Mouse (Mus musculus) forebrain, embryonic 13.5 days (tissue): ENCODE data around the gene Ceacam11. TPM values are rescaled to one million over a fixed set of nuclear protein-coding genes. Genes with fewer than 3 reads are reported as not detected.
"Not testable (repeated sequence)": the region's sequence is repeated elsewhere in the genome, so short reads cannot be mapped to it uniquely, and the experiment has no call there.

Experiments
- ATAC-seq: fragments of 200-750 bp; cut with Nextera tagmentation; 2 replicates; pipeline ENCODE4 v1.8.0; 2017
- H3K27ac ChIP-seq: fragments of 300-500 bp; sonication (generic); 2 replicates; pipeline ENCODE4 v1.5.1; 2015; ENCODE audit warnings: inconsistent platforms, mild to moderate bottlenecking, moderate library complexity
- H3K27me3 ChIP-seq: fragments of 300-500 bp; sonication (generic); 2 replicates; pipeline ENCODE4 v1.6.1; 2015; ENCODE audit warnings: mild to moderate bottlenecking, inconsistent platforms
- H3K36me3 ChIP-seq: fragments of 300-500 bp; sonication (generic); 2 replicates; pipeline ENCODE4 v1.6.1; 2015; ENCODE audit warnings: mild to moderate bottlenecking, inconsistent platforms; ENCODE audit not compliant: poor library complexity, severe bottlenecking
- H3K4me1 ChIP-seq: fragments of 300-500 bp; sonication (generic); 2 replicates; pipeline ENCODE4 v1.6.1; 2015; ENCODE audit warnings: inconsistent platforms
- H3K4me2 ChIP-seq: fragments of 300-500 bp; sonication (generic); 2 replicates; pipeline ENCODE4 v1.6.1; 2015; ENCODE audit warnings: inconsistent platforms, mild to moderate bottlenecking, moderate library complexity
- H3K4me3 ChIP-seq: fragments of 300-500 bp; sonication (generic); 2 replicates; pipeline ENCODE4 v1.5.1; 2015; ENCODE audit warnings: mild to moderate bottlenecking, inconsistent platforms
- H3K9ac ChIP-seq: fragments of 300-500 bp; sonication (generic); 2 replicates; pipeline ENCODE4 v1.6.1; 2015; ENCODE audit warnings: mild to moderate bottlenecking, inconsistent platforms
- H3K9me3 ChIP-seq: fragments of 300-500 bp; sonication (generic); replicated peaks from 2 replicates; pipeline ENCODE4 v1.6.1; 2016; ENCODE audit warnings: inconsistent platforms
- WGBS: fragments of 180-500 bp; shearing (Covaris S2); methylation state at CpG from one replicate; pipeline ENCODE4 v1.1.7; 2015; 5-methylcytosine and 5-hydroxymethylcytosine counted together
- microRNA-seq: library from miRNA; unstranded; fragments of <30 nt; microRNA quantifications from one replicate; pipeline ENCODE4, GENCODE M21; 2016
- polyA plus RNA-seq: library from polyadenylated mRNA; unstranded; fragments of >200 nt; fragmentation: Nextera tagmentation; extraction: Ambion mirVana; gene quantifications from 2 replicates; pipeline ENCODE4 v1.2.1, GENCODE M21; 2015

The Ceacam11 gene
- polyA plus RNA-seq: not detected in 2 replicates

GRCm38 (mm10) chr7:17971824-17972223 is at the start of gene Ceacam11:
Ceacam11 (plus strand) TSS chr7:17972124.
- no peak for ATAC-seq
- Histone ChIP-seq H3K4me3 (no peak within 1 kb of the TSS), H3K27me3 (no peaks in the 10 kb centered on the region), H3K4me2 (no peak within 1 kb of the TSS), H3K4me1 (no peaks in the 10 kb centered on the region), H3K9ac (no peak within 1 kb of the TSS), H3K27ac (no peak within 1 kb of the TSS), H3K9me3 (peaks cover 63% of the 10 kb centered on the region), H3K36me3 (no peaks in the 10 kb centered on the region)
- WGBS: 81% methylated on average over 4 of the region's 4 CpGs

DNA sequence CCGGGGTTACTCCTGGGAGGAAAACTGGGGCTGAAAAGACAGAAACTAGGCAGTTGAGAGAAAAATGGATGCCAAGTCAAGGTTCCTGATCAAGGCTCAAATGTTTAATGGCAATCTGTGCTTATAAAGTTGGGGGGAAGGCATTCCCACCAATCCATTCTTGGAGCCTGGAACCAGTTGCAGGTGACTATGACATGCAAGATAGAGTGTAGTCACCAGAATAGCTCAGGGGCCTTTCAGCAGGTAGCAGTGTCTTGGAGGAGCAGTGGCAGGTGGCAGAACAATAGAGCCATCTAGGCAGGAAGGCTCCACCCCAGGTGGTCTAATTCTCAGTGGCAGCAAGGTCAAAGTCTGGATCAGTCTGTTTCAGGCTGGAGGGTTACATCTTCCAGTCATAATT is 29.2 kb downstream of the Ceacam11 start:
- not testable (repeated sequence) for ATAC-seq, H3K27me3 ChIP-seq, H3K27ac ChIP-seq, H3K36me3 ChIP-seq, H3K4me2 ChIP-seq, H3K9ac ChIP-seq, H3K4me3 ChIP-seq, H3K4me1 ChIP-seq
- peaks cover 36% of the 10 kb centered on the region for H3K9me3 ChIP-seq
- WGBS: 89% methylated on average over 1 of the region's 1 CpGs

DNA sequence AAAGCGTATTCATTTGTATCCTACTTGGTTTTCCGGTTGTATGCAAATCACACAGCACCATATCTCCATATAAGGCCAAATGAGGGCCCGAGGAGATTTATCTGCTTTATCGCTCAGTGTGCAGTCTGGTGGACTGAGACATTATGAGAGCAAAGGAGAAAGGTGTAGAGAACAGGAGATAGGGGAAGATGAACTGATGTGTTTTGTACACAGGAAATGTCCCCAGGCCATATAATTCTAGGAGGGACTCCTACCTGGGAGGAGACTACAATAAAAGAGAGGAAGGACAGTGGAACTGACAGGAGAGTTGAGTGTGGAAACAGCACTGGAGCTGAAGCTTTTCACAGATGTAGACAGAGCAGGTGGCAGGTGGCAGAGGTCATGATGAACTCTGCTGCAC is 37.7 kb downstream of the Ceacam11 start, which contains the start of gene Ceacam13:
TSS of gene Ceacam13 (plus strand) at position 301 of the 400 bp plus-strand sequence.
- H3K4me2 ChIP-seq: no peak within 1 kb of the TSS
- H3K9ac ChIP-seq: no peak within 1 kb of the TSS
- no peaks in the 10 kb centered on the region for H3K36me3 ChIP-seq
- ATAC-seq: no peak
- peaks cover 77% of the 10 kb centered on the region for H3K9me3 ChIP-seq
- WGBS: 82% methylated on average over 4 of the region's 4 CpGs
- no peaks in the 10 kb centered on the region for H3K27me3 ChIP-seq
- H3K4me1 ChIP-seq: no peaks in the 10 kb centered on the region
- H3K4me3 ChIP-seq: no peak within 1 kb of the TSS
- no peak within 1 kb of the TSS for H3K27ac ChIP-seq

Small RNAs within 50 kb of the gene (microRNA-seq; reads per million reads assigned to microRNA genes)
- gene Gm22414: not detected

Other genes with a start within 250 kb of the Ceacam11 start
- not detected in 2 replicates for gene Ceacam14, start 159.5 kb upstream of the Ceacam11 start, polyA plus RNA-seq
- not detected in 2 replicates for gene Gm5155, start 100.4 kb upstream of the Ceacam11 start, polyA plus RNA-seq
- gene Ceacam13, start 37.8 kb downstream of the Ceacam11 start, polyA plus RNA-seq: not detected in 2 replicates
- not detected in 2 replicates for gene Ceacam12, start 93.8 kb downstream of the Ceacam11 start, polyA plus RNA-seq
- not detected in 2 replicates for gene Igfl3, start 204.4 kb downstream of the Ceacam11 start, polyA plus RNA-seq